Mouse (Mus musculus) hindbrain, embryonic 12.5 days (tissue): ENCODE results near the gene Fam57b. TPM values are rescaled to one million over a fixed set of nuclear protein-coding genes. Genes with fewer than 3 reads are reported as not detected.

Experiments used
- ATAC-seq: fragments of 200-750 bp; cut with Nextera tagmentation; 2 replicates; pipeline ENCODE4 v1.8.0; 2017; ENCODE audit warnings: moderate TSS enrichment; ENCODE audit not compliant: low FRiP score
- H3K27ac ChIP-seq: fragments of 300-500 bp; sonication (generic); 2 replicates; pipeline ENCODE4 v1.5.1; 2016; ENCODE audit warnings: mild to moderate bottlenecking
- H3K27me3 ChIP-seq: fragments of 300-500 bp; sonication (generic); 2 replicates; pipeline ENCODE4 v1.6.1; 2016; ENCODE audit warnings: mild to moderate bottlenecking
- H3K36me3 ChIP-seq: fragments of 300-500 bp; sonication (generic); 2 replicates; pipeline ENCODE4 v1.6.1; 2016; ENCODE audit warnings: mild to moderate bottlenecking
- H3K4me1 ChIP-seq: fragments of 300-500 bp; sonication (generic); 2 replicates; pipeline ENCODE4 v1.6.1; 2016
- H3K4me2 ChIP-seq: fragments of 300-500 bp; sonication (generic); replicated peaks from 2 replicates; pipeline ENCODE4 v1.6.1; 2016; ENCODE audit warnings: mild to moderate bottlenecking
- H3K4me3 ChIP-seq: fragments of 300-500 bp; sonication (generic); 2 replicates; pipeline ENCODE4 v1.5.1; 2016; ENCODE audit warnings: mild to moderate bottlenecking
- H3K9ac ChIP-seq: fragments of 300-500 bp; sonication (generic); 2 replicates; pipeline ENCODE4 v1.6.1; 2016; ENCODE audit warnings: mild to moderate bottlenecking, moderate library complexity
- H3K9me3 ChIP-seq: fragments of 300-500 bp; sonication (generic); replicated peaks from 2 replicates; pipeline ENCODE4 v1.6.1; 2016; ENCODE audit warnings: mild to moderate bottlenecking
- WGBS: fragments of 180-500 bp; shearing (Covaris S2); methylation state at CpG from one replicate; pipeline ENCODE4 v1.1.7; 2016; 5-methylcytosine and 5-hydroxymethylcytosine counted together
- polyA plus RNA-seq: library from polyadenylated mRNA; unstranded; fragments of >200 nt; fragmentation: Nextera tagmentation; extraction: Ambion mirVana; gene quantifications from 2 replicates; pipeline ENCODE4 v1.2.1, GENCODE M21; 2016

The Fam57b gene
- polyA plus RNA-seq, 1 experiment from 2014 or later = 23.7 TPM

GRCm38 (mm10) chr7:126823202-126823711, 25.8 kb downstream of the Fam57b start:
- Histone ChIP-seq H3K36me3 (no peaks in the 10 kb centered on the region), H3K4me3 (peak overlapping the region; percentile 59), H3K4me1 (peaks cover 26% of the 10 kb centered on the region), H3K27me3 (peaks cover 25% of the 10 kb centered on the region), H3K4me2 (peak overlapping the region; percentile 71), H3K9ac (peak overlapping the region; percentile 84), H3K9me3 (no peaks in the 10 kb centered on the region), H3K27ac (peak overlapping the region; percentile 91)
- peak; percentile 77 for ATAC-seq
- 1% methylated on average over 14 of the region's 19 CpGs for WGBS

GRCm38 (mm10) chr7:126823940-126824339, 26.5 kb downstream of the Fam57b start:
- H3K4me2 ChIP-seq = peak overlapping the region; percentile 71
- peak overlapping the region; percentile 91 for H3K27ac ChIP-seq
- H3K9ac ChIP-seq = peak overlapping the region; percentile 84
- peaks cover 26% of the 10 kb centered on the region for H3K4me1 ChIP-seq
- ATAC-seq = peak; percentile 12; the same call in 1 of the 2 replicates
- H3K4me3 ChIP-seq = peak overlapping the region; percentile 59
- H3K27me3 ChIP-seq = peaks cover 25% of the 10 kb centered on the region
- 10% methylated on average over 10 of the region's 10 CpGs for WGBS
- no peaks in the 10 kb centered on the region for H3K9me3 ChIP-seq
- no peaks in the 10 kb centered on the region for H3K36me3 ChIP-seq

- Histone ChIP-seq H3K27me3 (peaks cover 25% of the 10 kb centered on the region), H3K4me1 (peaks cover 38% of the 10 kb centered on the region), H3K36me3 (no peaks in the 10 kb centered on the region), H3K4me3 (0 out of 2 replicates have a peak overlapping the region, but pooled peaks have one; percentile 59), H3K4me2 (peak overlapping the region; percentile 71), H3K9me3 (no peaks in the 10 kb centered on the region), H3K27ac (no peak overlapping the region), H3K9ac (0 out of 2 replicates have a peak overlapping the region, but pooled peaks have one; percentile 14)
- WGBS = 24% methylated on average over 8 of the region's 8 CpGs
- ATAC-seq = no peak
Measured at GRCm38 (mm10) chr7:126825403-126825802, 27.9 kb downstream of the Fam57b start.

- WGBS = 78% methylated on average over 5 of the region's 5 CpGs
- H3K4me3 ChIP-seq = no peak overlapping the region
- H3K4me2 ChIP-seq = peak overlapping the region; percentile 71; the same call in 1 of the 2 replicates
- peaks cover 38% of the 10 kb centered on the region for H3K4me1 ChIP-seq
- peaks cover 25% of the 10 kb centered on the region for H3K27me3 ChIP-seq
- H3K9me3 ChIP-seq = no peaks in the 10 kb centered on the region
- no peak for ATAC-seq
- H3K36me3 ChIP-seq = no peaks in the 10 kb centered on the region
- H3K27ac ChIP-seq = no peak overlapping the region
- H3K9ac ChIP-seq = no peak overlapping the region
Measured at GRCm38 (mm10) chr7:126825952-126826351, 28.5 kb downstream of the Fam57b start.

GRCm38 (mm10) chr7:126831539-126831938, 34.1 kb downstream of the Fam57b start, which contains the start of gene 4930451I11Rik:
Gene 4930451I11Rik (minus strand): TSS chr7:126831639.
- H3K36me3 ChIP-seq = no peaks in the 10 kb centered on the region
- H3K4me3 ChIP-seq = peak within 1 kb of the TSS; percentile 27
- peak within 1 kb of the TSS; percentile 53 for H3K4me2 ChIP-seq
- WGBS = 59% methylated on average over 5 of the region's 5 CpGs
- no peaks in the 10 kb centered on the region; the same call in 1 of the 2 replicates for H3K27me3 ChIP-seq
- H3K9ac ChIP-seq = 0 out of 2 replicates have a peak within 1 kb of the TSS, but pooled peaks have one; percentile 15
- H3K27ac ChIP-seq = no peak within 1 kb of the TSS
- peaks cover 22% of the 10 kb centered on the region for H3K4me1 ChIP-seq
- H3K9me3 ChIP-seq = no peaks in the 10 kb centered on the region
- peak; percentile 19; the same call in 1 of the 2 replicates for ATAC-seq

- Histone ChIP-seq H3K27ac (no peak overlapping the region), H3K9ac (0 out of 2 replicates have a peak overlapping the region, but pooled peaks have one; percentile 15)
Measured at GRCm38 (mm10) chr7:126832036-126832598, 34.6 kb downstream of the Fam57b start.

GRCm38 (mm10) chr7:126833294-126833693, 35.8 kb downstream of the Fam57b start:
- Histone ChIP-seq H3K27me3 (no peaks in the 10 kb centered on the region; the same call in 1 of the 2 replicates), H3K4me2 (no peak overlapping the region), H3K9ac (no peak overlapping the region), H3K4me1 (peaks cover 22% of the 10 kb centered on the region), H3K36me3 (no peaks in the 10 kb centered on the region), H3K27ac (no peak overlapping the region), H3K4me3 (no peak overlapping the region), H3K9me3 (no peaks in the 10 kb centered on the region)
- no peak for ATAC-seq
- WGBS = 90% methylated on average over 1 of the region's 1 CpGs

More at GRCm38 (mm10) chr7:126832036-126832598, 34.6 kb downstream of the Fam57b start:
- Histone ChIP-seq H3K4me1 (peaks cover 22% of the 10 kb centered on the region), H3K9me3 (no peaks in the 10 kb centered on the region), H3K4me2 (peak overlapping the region; percentile 53), H3K27me3 (no peaks in the 10 kb centered on the region; the same call in 1 of the 2 replicates), H3K4me3 (peak overlapping the region; percentile 27), H3K36me3 (no peaks in the 10 kb centered on the region)
- ATAC-seq = peak; percentile 82
- WGBS = under 1% methylated on average over 21 of the region's 21 CpGs

GRCm38 (mm10) chr7:126843276-126843675, 45.8 kb downstream of the Fam57b start:
- peaks cover 10% of the 10 kb centered on the region for H3K4me1 ChIP-seq
- WGBS = 78% methylated on average over 9 of the region's 9 CpGs
- H3K9me3 ChIP-seq = no peaks in the 10 kb centered on the region
- ATAC-seq = no peak
- H3K9ac ChIP-seq = no peak overlapping the region
- no peak overlapping the region for H3K4me3 ChIP-seq
- no peak overlapping the region for H3K27ac ChIP-seq
- H3K36me3 ChIP-seq = no peaks in the 10 kb centered on the region
- peaks cover 17% of the 10 kb centered on the region for H3K27me3 ChIP-seq
- no peak overlapping the region for H3K4me2 ChIP-seq

- H3K4me3 ChIP-seq = no peak overlapping the region
- 47% methylated on average over 2 of the region's 2 CpGs for WGBS
- H3K9me3 ChIP-seq = no peaks in the 10 kb centered on the region
- peaks cover 39% of the 10 kb centered on the region for H3K27me3 ChIP-seq
- H3K4me2 ChIP-seq = no peak overlapping the region
- H3K36me3 ChIP-seq = no peaks in the 10 kb centered on the region
- H3K9ac ChIP-seq = no peak overlapping the region
- H3K4me1 ChIP-seq = peaks cover 19% of the 10 kb centered on the region
- H3K27ac ChIP-seq = no peak overlapping the region
- ATAC-seq = no peak
Measured at GRCm38 (mm10) chr7:126845516-126845915, 48.0 kb downstream of the Fam57b start.

GRCm38 (mm10) chr7:126847116-126847420, 49.6 kb downstream of the Fam57b start, which contains the start of gene Doc2a:
Gene Doc2a (plus strand): TSS chr7:126847416.
- peaks cover 6% of the 10 kb centered on the region for H3K36me3 ChIP-seq
- peak within 1 kb of the TSS; percentile 100 for H3K4me2 ChIP-seq
- WGBS = 20% methylated on average over 4 of the region's 4 CpGs
- peaks cover 23% of the 10 kb centered on the region for H3K4me1 ChIP-seq
- no peak within 1 kb of the TSS for H3K27ac ChIP-seq
- H3K9me3 ChIP-seq = no peaks in the 10 kb centered on the region
- H3K4me3 ChIP-seq = peak within 1 kb of the TSS; percentile 59
- peaks cover 44% of the 10 kb centered on the region for H3K27me3 ChIP-seq
- ATAC-seq = no peak
- H3K9ac ChIP-seq = peak within 1 kb of the TSS; percentile 78

GRCm38 (mm10) chr7:126847421-126848398, 50.2 kb downstream of the Fam57b start:
- Histone ChIP-seq H3K4me3 (peak overlapping the region; percentile 59), H3K36me3 (peaks cover 12% of the 10 kb centered on the region), H3K9ac (peak overlapping the region; percentile 78), H3K27ac (no peak overlapping the region), H3K4me1 (peaks cover 23% of the 10 kb centered on the region), H3K4me2 (peak overlapping the region; percentile 100), H3K27me3 (peaks cover 44% of the 10 kb centered on the region), H3K9me3 (no peaks in the 10 kb centered on the region)
- WGBS = under 1% methylated on average over 60 of the region's 74 CpGs
- ATAC-seq = peak; percentile 53

GRCm38 (mm10) chr7:126848794-126849193, 51.3 kb downstream of the Fam57b start:
- WGBS = 25% methylated on average over 10 of the region's 10 CpGs
- Histone ChIP-seq H3K27ac (no peak overlapping the region), H3K9ac (peak overlapping the region; percentile 78), H3K9me3 (no peaks in the 10 kb centered on the region), H3K27me3 (peaks cover 44% of the 10 kb centered on the region), H3K4me3 (peak overlapping the region; percentile 59), H3K36me3 (peaks cover 23% of the 10 kb centered on the region), H3K4me1 (peaks cover 23% of the 10 kb centered on the region), H3K4me2 (peak overlapping the region; percentile 100)
- no peak; the same call in 1 of the 2 replicates for ATAC-seq
